Mouse (Mus musculus) heart, adult 2 months (tissue): ENCODE results near the gene Krtap31-1. TPM values are rescaled to one million over a fixed set of nuclear protein-coding genes. Genes with fewer than 3 reads are reported as not detected.

Source experiments
- DNase-seq, 2 experiments: peaks; one replicate each; pipeline ENCODE4 v3.0.0; 2021
- H3K27ac ChIP-seq: fragments of 200-600 bp; 2 replicates; pipeline ENCODE4 v1.8.1; 2022
- H3K27me3 ChIP-seq: fragments of 200-500 bp; 2 replicates; pipeline ENCODE4 v1.6.1; 2012; ENCODE audit warnings: mild to moderate bottlenecking, low read length, inconsistent platforms, mixed read lengths; ENCODE audit not compliant: control insufficient read depth, insufficient read depth
- H3K36me3 ChIP-seq: fragments of 200-500 bp; 2 replicates; pipeline ENCODE4 v1.6.1; 2012; ENCODE audit warnings: low read length, inconsistent platforms; ENCODE audit not compliant: control insufficient read depth, insufficient read depth
- H3K4me1 ChIP-seq: fragments of 200-500 bp; 2 replicates; pipeline ENCODE4 v1.6.1; 2011; ENCODE audit warnings: low read length; ENCODE audit not compliant: control insufficient read depth, insufficient read depth
- H3K4me3 ChIP-seq: fragments of 200-600 bp; 2 replicates; pipeline ENCODE4 v1.8.1; 2022
- H3K79me2 ChIP-seq: fragments of 200-500 bp; replicated peaks from 2 replicates; pipeline ENCODE4 v1.6.1; 2012; ENCODE audit warnings: mild to moderate bottlenecking, inconsistent platforms, low read length, moderate library complexity, mixed read lengths; ENCODE audit not compliant: control insufficient read depth, insufficient read depth
- H3K9ac ChIP-seq: fragments of 200-500 bp; 2 replicates; pipeline ENCODE4 v1.6.1; 2012; ENCODE audit warnings: low read depth, mild to moderate bottlenecking, control low read depth, inconsistent platforms, low read length, mixed read lengths
- CTCF ChIP-seq: fragments of 200-600 bp; IDR thresholded peaks from 2 replicates; pipeline ENCODE4 v1.8.1; 2022; ENCODE audit warnings: antibody characterized with exemption, mild to moderate bottlenecking, moderate library complexity
- EP300 ChIP-seq: fragments of 200-500 bp; IDR thresholded peaks from 2 replicates; pipeline ENCODE4 v1.6.1; 2011; ENCODE audit warnings: low read depth, low read length, control low read depth; ENCODE audit not compliant: insufficient read depth
- POLR2A ChIP-seq: fragments of 200-500 bp; IDR thresholded peaks from 2 replicates; pipeline ENCODE4 v1.6.1; 2011; ENCODE audit warnings: mild to moderate bottlenecking, low read depth, low read length, control low read depth; ENCODE audit not compliant: insufficient read depth
- WGBS: fragments of 180-500 bp; shearing (Covaris S2); methylation state at CpG from one replicate; pipeline ENCODE4 v1.1.7; 2018; 5-methylcytosine and 5-hydroxymethylcytosine counted together
- intact Hi-C: fragments of 180-260 bp; cut with DNase I; formaldehyde crosslinking; loops from one replicate; pipeline ENCODE4 v1.15.1; 2025
- polyA plus RNA-seq: library from polyadenylated mRNA; depleted of rRNA; stranded (reverse); fragments of >200 nt; gene quantifications from 2 replicates; pipeline ENCODE4 v1.2.3, GENCODE M21; 2012; rRNA removed
- total RNA-seq, 2 experiments: library from RNA; stranded (reverse); gene quantifications; 2 replicates each; pipeline ENCODE4 v1.2.3; 2021

Gene Krtap31-1
- total and polyA plus RNA-seq, 3 experiments, result not detected

GRCm38 (mm10) chr11:99937751-99938264 is 30.1 kb downstream of the Krtap31-1 start:
- intact Hi-C loops, result no loop called here

GRCm38 (mm10) chr11:99948175-99948574 is 40.5 kb downstream of the Krtap31-1 start, which contains the start of gene Krtap9-5:
Gene Krtap9-5, plus strand, starts transcription at chr11:99948475.
- H3K36me3 ChIP-seq, result no peaks in the 10 kb centered on the region
- H3K4me3 ChIP-seq, result no peak within 1 kb of the TSS
- no peak for DNase-seq
- no peaks in the 10 kb centered on the region for H3K79me2 ChIP-seq
- no peaks in the 10 kb centered on the region for H3K27me3 ChIP-seq
- H3K27ac ChIP-seq, result no peak within 1 kb of the TSS
- no peak for TF ChIP-seq EP300
- TF ChIP-seq CTCF, result no peak
- no peak for TF ChIP-seq POLR2A
- WGBS, result 81% methylated on average over 2 of the region's 2 CpGs
- H3K9ac ChIP-seq, result no peak within 1 kb of the TSS
- intact Hi-C loops, result no loop called here
- no peaks in the 10 kb centered on the region for H3K4me1 ChIP-seq

More at GRCm38 (mm10) chr11:99937751-99938264, 30.1 kb downstream of the Krtap31-1 start:
- H3K27ac ChIP-seq, result no peak overlapping the region
- no peak overlapping the region for H3K4me3 ChIP-seq
- 71% methylated on average over 9 of the region's 9 CpGs for WGBS
- no peaks in the 10 kb centered on the region for H3K27me3 ChIP-seq
- no peak for DNase-seq
- no peak for TF ChIP-seq CTCF
- no peak for TF ChIP-seq EP300
- no peak for TF ChIP-seq POLR2A
- H3K79me2 ChIP-seq, result no peaks in the 10 kb centered on the region
- no peaks in the 10 kb centered on the region for H3K4me1 ChIP-seq
- no peaks in the 10 kb centered on the region for H3K36me3 ChIP-seq
- H3K9ac ChIP-seq, result no peak overlapping the region

Other genes with a start within 250 kb of the Krtap31-1 start
Only the 30 nearest of the 34 such genes appear.
- gene Gm14190, start 217.2 kb upstream of the Krtap31-1 start, total RNA-seq, result not detected
- not detected in 2 replicates for gene Gm14190, start 217.2 kb upstream of the Krtap31-1 start, polyA plus RNA-seq
- not detected for gene Gm14180, start 173.6 kb upstream of the Krtap31-1 start, total RNA-seq
- gene Gm14180, start 173.6 kb upstream of the Krtap31-1 start, polyA plus RNA-seq, result not detected in 2 replicates
- gene Gm11595, start 135.0 kb upstream of the Krtap31-1 start, total RNA-seq, result not detected
- not detected in 2 replicates for gene Gm11595, start 135.0 kb upstream of the Krtap31-1 start, polyA plus RNA-seq
- not detected for gene Krtap4-8, start 127.2 kb upstream of the Krtap31-1 start, total RNA-seq
- gene Krtap4-8, start 127.2 kb upstream of the Krtap31-1 start, polyA plus RNA-seq, result not detected in 2 replicates
- not detected for gene Krtap4-9, start 122.7 kb upstream of the Krtap31-1 start, total RNA-seq
- gene Krtap4-9, start 122.7 kb upstream of the Krtap31-1 start, polyA plus RNA-seq, result not detected in 2 replicates
- not detected for gene Gm11596, start 114.5 kb upstream of the Krtap31-1 start, total RNA-seq
- not detected in 2 replicates for gene Gm11596, start 114.5 kb upstream of the Krtap31-1 start, polyA plus RNA-seq
- not detected for gene Gm11569, start 109.0 kb upstream of the Krtap31-1 start, total RNA-seq
- gene Gm11569, start 109.0 kb upstream of the Krtap31-1 start, polyA plus RNA-seq, result not detected in 2 replicates
- not detected for gene Gm11554, start 103.5 kb upstream of the Krtap31-1 start, total RNA-seq
- not detected in 2 replicates for gene Gm11554, start 103.5 kb upstream of the Krtap31-1 start, polyA plus RNA-seq
- gene Krtap4-13, start 98.0 kb upstream of the Krtap31-1 start, total RNA-seq, result not detected
- gene Krtap4-13, start 98.0 kb upstream of the Krtap31-1 start, polyA plus RNA-seq, result not detected in 2 replicates
- gene Gm11564, start 92.3 kb upstream of the Krtap31-1 start, total RNA-seq, result not detected
- not detected in 2 replicates for gene Gm11564, start 92.3 kb upstream of the Krtap31-1 start, polyA plus RNA-seq
- gene 2300003K06Rik, start 69.9 kb upstream of the Krtap31-1 start, total RNA-seq, result not detected
- not detected in 2 replicates for gene 2300003K06Rik, start 69.9 kb upstream of the Krtap31-1 start, polyA plus RNA-seq
- gene Krtap4-16, start 56.3 kb upstream of the Krtap31-1 start, total RNA-seq, result not detected
- not detected in 2 replicates for gene Krtap4-16, start 56.3 kb upstream of the Krtap31-1 start, polyA plus RNA-seq
- gene Gm11568, start 50.0 kb upstream of the Krtap31-1 start, total RNA-seq, result not detected
- not detected in 2 replicates for gene Gm11568, start 50.0 kb upstream of the Krtap31-1 start, polyA plus RNA-seq
- not detected for gene Gm11559, start 43.4 kb upstream of the Krtap31-1 start, total RNA-seq
- not detected in 2 replicates for gene Gm11559, start 43.4 kb upstream of the Krtap31-1 start, polyA plus RNA-seq
- not detected for gene Krtap9-1, start 34.5 kb upstream of the Krtap31-1 start, total RNA-seq
- gene Krtap9-1, start 34.5 kb upstream of the Krtap31-1 start, polyA plus RNA-seq, result not detected in 2 replicates
- not detected for gene Gm11567, start 28.7 kb upstream of the Krtap31-1 start, total RNA-seq
- not detected in 2 replicates for gene Gm11567, start 28.7 kb upstream of the Krtap31-1 start, polyA plus RNA-seq
- gene Gm11565, start 6.8 kb downstream of the Krtap31-1 start, total RNA-seq, result not detected
- not detected in 2 replicates for gene Gm11565, start 6.8 kb downstream of the Krtap31-1 start, polyA plus RNA-seq
- not detected for gene Krtap31-2, start 28.4 kb downstream of the Krtap31-1 start, total RNA-seq
- not detected in 2 replicates for gene Krtap31-2, start 28.4 kb downstream of the Krtap31-1 start, polyA plus RNA-seq
- not detected for gene Krtap9-5, start 40.6 kb downstream of the Krtap31-1 start, total RNA-seq
- gene Krtap9-5, start 40.6 kb downstream of the Krtap31-1 start, polyA plus RNA-seq, result not detected in 2 replicates
- not detected for gene Krtap29-1, start 71.1 kb downstream of the Krtap31-1 start, total RNA-seq
- not detected in 2 replicates for gene Krtap29-1, start 71.1 kb downstream of the Krtap31-1 start, polyA plus RNA-seq
- not detected for gene Krtap16-1, start 78.7 kb downstream of the Krtap31-1 start, total RNA-seq
- not detected in 2 replicates for gene Krtap16-1, start 78.7 kb downstream of the Krtap31-1 start, polyA plus RNA-seq
- not detected for gene Krtap17-1, start 86.1 kb downstream of the Krtap31-1 start, total RNA-seq
- gene Krtap17-1, start 86.1 kb downstream of the Krtap31-1 start, polyA plus RNA-seq, result not detected in 2 replicates
- not detected for gene Krt33a, start 108.3 kb downstream of the Krtap31-1 start, total RNA-seq
- gene Krt33a, start 108.3 kb downstream of the Krtap31-1 start, polyA plus RNA-seq, result not detected in 2 replicates
- gene Krt33b, start 121.9 kb downstream of the Krtap31-1 start, total RNA-seq, result not detected
- gene Krt33b, start 121.9 kb downstream of the Krtap31-1 start, polyA plus RNA-seq, result not detected in 2 replicates
- gene Krt34, start 133.6 kb downstream of the Krtap31-1 start, total RNA-seq, result not detected
- gene Krt34, start 133.6 kb downstream of the Krtap31-1 start, polyA plus RNA-seq, result not detected in 2 replicates
- gene Krt31, start 142.6 kb downstream of the Krtap31-1 start, total RNA-seq, result not detected
- gene Krt31, start 142.6 kb downstream of the Krtap31-1 start, polyA plus RNA-seq, result 0.08 TPM in 1 of 2 replicates, not detected in the other
- not detected for gene Krt32, start 180.3 kb downstream of the Krtap31-1 start, total RNA-seq
- gene Krt32, start 180.3 kb downstream of the Krtap31-1 start, polyA plus RNA-seq, result not detected in 2 replicates
- not detected for gene Krt35, start 188.3 kb downstream of the Krtap31-1 start, total RNA-seq
- gene Krt35, start 188.3 kb downstream of the Krtap31-1 start, polyA plus RNA-seq, result not detected in 2 replicates
- gene Krt36, start 197.7 kb downstream of the Krtap31-1 start, total RNA-seq, result not detected
- 0.15 TPM in 1 of 2 replicates, not detected in the other for gene Krt36, start 197.7 kb downstream of the Krtap31-1 start, polyA plus RNA-seq
- not detected for gene Krt13, start 213.6 kb downstream of the Krtap31-1 start, total RNA-seq
- gene Krt13, start 213.6 kb downstream of the Krtap31-1 start, polyA plus RNA-seq, result not detected in 2 replicates